Mouse (Mus musculus): ENCODE data around the gene Onecut1. TPM values are rescaled to one million over a fixed set of nuclear protein-coding genes. Genes with fewer than 3 reads are reported as not detected.

Gene Onecut1
- polyA plus RNA-seq, 2 experiments, result not detected

- no peak for TF ChIP-seq POLR2A (IDR thresholded peaks at IDR 0.05; ENCODE audit: borderline replicate concordance, extremely low read depth, insufficient read depth, insufficient read length)
- Histone ChIP-seq H3K4me1 (ENCODE audit: control insufficient read depth, insufficient read depth, low read length) (no peaks in the 10 kb centered on the region), H3K27ac (replicated peaks; ENCODE audit: low read depth, low read length) (no peak overlapping the region), H3K36me3 (ENCODE audit: control insufficient read depth, insufficient read depth, low read length) (no peaks in the 10 kb centered on the region), H3K27me3 (ENCODE audit: control insufficient read depth, insufficient read depth, low read length) (no peaks in the 10 kb centered on the region), H3K9ac (ENCODE audit: low read depth, low read length, severe bottlenecking) (no peak overlapping the region), H3K4me3 (replicated peaks; ENCODE audit: low read length) (no peak overlapping the region), H3K4me2 (replicated peaks; ENCODE audit: low read depth, low read length, severe bottlenecking) (no peak overlapping the region), H3K9me3 (ENCODE audit: control insufficient read depth, low read length) (no peaks in the 10 kb centered on the region)
- peak; percentile 76 for DNase-seq (ENCODE audit: low spot score)
- ATAC-seq (ENCODE audit: low FRiP score, low read depth), result peak; percentile 60
- 6% methylated on average over 7 of the region's 7 CpGs for whole genome bisulfite sequencing
Observed at GRCm38 (mm10) chr9:74904866-74905508, 43.3 kb downstream of the Onecut1 start.

GRCm38 (mm10) chr9:74906951-74907350 is 45.2 kb downstream of the Onecut1 start:
- H3K4me1 ChIP-seq (ENCODE audit: control insufficient read depth, insufficient read depth, low read length), result no peaks in the 10 kb centered on the region
- no peaks in the 10 kb centered on the region for H3K27me3 ChIP-seq (ENCODE audit: control insufficient read depth, insufficient read depth, low read length)
- no peak for TF ChIP-seq POLR2A (IDR thresholded peaks at IDR 0.05; ENCODE audit: borderline replicate concordance, extremely low read depth, insufficient read depth, insufficient read length)
- no peak overlapping the region for H3K27ac ChIP-seq (replicated peaks; ENCODE audit: low read depth, low read length)
- no peak overlapping the region for H3K4me3 ChIP-seq (replicated peaks; ENCODE audit: low read length)
- H3K36me3 ChIP-seq (ENCODE audit: control insufficient read depth, insufficient read depth, low read length), result no peaks in the 10 kb centered on the region
- no peak overlapping the region for H3K9ac ChIP-seq (ENCODE audit: low read depth, low read length, severe bottlenecking)
- DNase-seq (ENCODE audit: low spot score) (no peak), ATAC-seq (ENCODE audit: low FRiP score, low read depth) (no peak)
- 35% methylated on average over 4 of the region's 4 CpGs for WGBS
- H3K4me2 ChIP-seq (replicated peaks; ENCODE audit: low read depth, low read length, severe bottlenecking), result no peak overlapping the region
- no peaks in the 10 kb centered on the region for H3K9me3 ChIP-seq (ENCODE audit: control insufficient read depth, low read length)

- no peak for ATAC-seq (ENCODE audit: low FRiP score, low read depth)
- TF ChIP-seq POLR2A (IDR thresholded peaks at IDR 0.05; ENCODE audit: borderline replicate concordance, extremely low read depth, insufficient read depth, insufficient read length), result no peak
- Histone ChIP-seq H3K36me3 (ENCODE audit: control insufficient read depth, insufficient read depth, low read length) (no peaks in the 10 kb centered on the region), H3K4me2 (replicated peaks; ENCODE audit: low read depth, low read length, severe bottlenecking) (no peak overlapping the region), H3K4me1 (ENCODE audit: control insufficient read depth, insufficient read depth, low read length) (peaks cover 2% of the 10 kb centered on the region; the same call in 1 of the 2 replicates), H3K9me3 (ENCODE audit: control insufficient read depth, low read length) (no peaks in the 10 kb centered on the region), H3K9ac (ENCODE audit: low read depth, low read length, severe bottlenecking) (no peak overlapping the region), H3K27ac (replicated peaks; ENCODE audit: low read depth, low read length) (no peak overlapping the region), H3K27me3 (ENCODE audit: control insufficient read depth, insufficient read depth, low read length) (no peaks in the 10 kb centered on the region), H3K4me3 (replicated peaks; ENCODE audit: low read length) (no peak overlapping the region)
- 79% methylated on average over 15 of the region's 15 CpGs for WGBS
- no peak for DNase-seq (ENCODE audit: low spot score)
Observed at GRCm38 (mm10) chr9:74909245-74909644, 47.5 kb downstream of the Onecut1 start.

GRCm38 (mm10) chr9:74910226-74910759 is 48.6 kb downstream of the Onecut1 start:
- no peaks in the 10 kb centered on the region for H3K9me3 ChIP-seq (ENCODE audit: control insufficient read depth, low read length)
- no peaks in the 10 kb centered on the region for H3K27me3 ChIP-seq (ENCODE audit: control insufficient read depth, insufficient read depth, low read length)
- H3K9ac ChIP-seq (ENCODE audit: low read depth, low read length, severe bottlenecking), result no peak overlapping the region
- H3K27ac ChIP-seq (replicated peaks; ENCODE audit: low read depth, low read length), result no peak overlapping the region
- no peak overlapping the region for H3K4me2 ChIP-seq (replicated peaks; ENCODE audit: low read depth, low read length, severe bottlenecking)
- no peak for TF ChIP-seq POLR2A (IDR thresholded peaks at IDR 0.05; ENCODE audit: borderline replicate concordance, extremely low read depth, insufficient read depth, insufficient read length)
- WGBS, result 77% methylated on average over 6 of the region's 6 CpGs
- no peaks in the 10 kb centered on the region for H3K36me3 ChIP-seq (ENCODE audit: control insufficient read depth, insufficient read depth, low read length)
- DNase-seq (ENCODE audit: low spot score) (no peak), ATAC-seq (ENCODE audit: low FRiP score, low read depth) (no peak)
- no peak overlapping the region for H3K4me3 ChIP-seq (replicated peaks; ENCODE audit: low read length)
- peaks cover 2% of the 10 kb centered on the region; the same call in 1 of the 2 replicates for H3K4me1 ChIP-seq (ENCODE audit: control insufficient read depth, insufficient read depth, low read length)

DNA sequence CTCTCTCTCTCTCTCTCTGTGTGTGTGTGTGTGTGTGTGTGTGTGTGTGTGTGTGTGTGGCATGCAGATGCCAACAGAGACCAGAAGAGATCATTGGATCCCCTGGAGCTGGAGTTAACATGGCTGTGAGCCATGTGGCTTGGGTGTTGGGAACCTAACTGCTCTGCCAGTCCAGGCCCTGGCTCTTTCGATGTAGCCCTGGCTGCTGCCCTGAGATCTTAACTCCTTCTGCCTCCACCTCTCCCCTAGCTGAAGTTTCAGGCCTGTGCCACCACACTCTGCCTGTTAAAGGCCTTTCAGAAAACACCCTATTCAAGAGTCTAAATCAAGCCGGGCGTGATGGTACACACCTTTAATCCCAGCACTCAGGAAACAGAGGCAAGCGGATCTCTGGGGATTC is 49.7 kb downstream of the Onecut1 start:
- Histone ChIP-seq H3K27me3 (ENCODE audit: control insufficient read depth, insufficient read depth, low read length) (no peaks in the 10 kb centered on the region), H3K9me3 (ENCODE audit: control insufficient read depth, low read length) (no peaks in the 10 kb centered on the region), H3K36me3 (ENCODE audit: control insufficient read depth, insufficient read depth, low read length) (no peaks in the 10 kb centered on the region), H3K4me2 (replicated peaks; ENCODE audit: low read depth, low read length, severe bottlenecking) (no peak overlapping the region), H3K4me3 (replicated peaks; ENCODE audit: low read length) (no peak overlapping the region), H3K27ac (replicated peaks; ENCODE audit: low read depth, low read length) (no peak overlapping the region), H3K4me1 (ENCODE audit: control insufficient read depth, insufficient read depth, low read length) (peaks cover 2% of the 10 kb centered on the region; the same call in 1 of the 2 replicates), H3K9ac (ENCODE audit: low read depth, low read length, severe bottlenecking) (no peak overlapping the region; the same call in 1 of the 2 replicates)
- DNase-seq (ENCODE audit: low spot score), result no peak
- 67% methylated on average over 4 of the region's 4 CpGs for WGBS
- TF ChIP-seq POLR2A (IDR thresholded peaks at IDR 0.05; ENCODE audit: borderline replicate concordance, extremely low read depth, insufficient read depth, insufficient read length), result no peak
- no peak for ATAC-seq (ENCODE audit: low FRiP score, low read depth)
